ENCODE assay signal across 8 mouse cellular contexts in the genomic region with DNA sequence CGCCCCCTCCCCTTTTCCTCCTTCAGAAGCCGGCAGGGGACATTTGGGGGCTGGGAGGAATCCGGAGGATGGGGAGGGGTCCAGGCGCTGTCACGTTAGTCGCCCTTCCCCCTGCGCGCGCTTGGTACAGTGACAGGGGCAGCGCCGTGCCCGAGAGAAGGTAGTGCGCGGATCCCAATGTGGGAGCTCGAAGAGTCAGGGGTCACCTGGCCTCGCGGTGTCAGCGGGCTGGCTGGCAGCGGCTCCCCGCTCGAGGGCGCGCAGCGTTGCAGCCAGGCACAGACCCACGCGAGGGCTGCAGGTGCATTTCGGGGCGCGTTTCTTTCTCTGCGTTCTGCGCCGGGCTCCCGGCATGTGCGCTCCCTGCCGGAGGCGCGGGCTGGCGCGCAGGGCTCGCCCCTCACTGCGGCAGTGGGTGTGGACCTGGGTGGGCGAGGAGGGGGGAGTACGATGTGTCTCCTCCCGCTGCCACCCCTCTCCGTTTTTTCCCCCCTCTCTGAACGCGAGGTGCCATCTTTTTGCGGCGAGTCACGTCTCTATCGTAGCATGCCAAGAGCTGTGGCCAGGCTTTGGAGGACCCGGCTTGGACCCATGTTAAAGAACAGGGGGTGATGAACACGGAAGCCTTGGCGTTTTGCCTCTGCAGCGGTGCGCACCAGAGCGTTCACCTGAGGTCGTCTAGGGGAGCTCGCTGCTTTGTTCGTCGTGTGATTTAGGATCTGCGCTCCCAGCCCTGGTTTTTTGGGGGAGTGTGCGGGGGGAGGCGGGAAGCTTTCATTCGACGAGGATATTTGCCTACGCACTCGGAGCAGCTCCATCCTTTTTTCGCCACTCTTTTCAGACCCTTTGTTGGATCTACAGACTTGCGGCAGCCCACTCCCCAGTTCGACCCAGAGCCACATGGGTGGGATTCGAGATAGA. TPM values are rescaled to one million over a fixed set of nuclear protein-coding genes. Genes with fewer than 3 reads are reported as not detected.
DNase-seq lines count a peak whose midpoint lies in the region; ATAC-seq and TF ChIP-seq lines count a peak whose summit lies in the region.

No protein-coding gene starts in this region.

- H3K27ac ChIP-seq in intestine, postnatal 0 days (ENCODE audit: low read depth, low read length) = no peak overlapping the region
- H3K27ac ChIP-seq in limb, embryonic 10.5 days = no peak overlapping the region
- peak overlapping the region; percentile 99 for H3K27ac ChIP-seq in midbrain, postnatal 0 days (ENCODE audit: low read depth, low read length)

- peak; percentile 65 for DNase-seq in layer of hippocampus, adult 11-12 months (ENCODE audit: low spot score)
- DNase-seq in layer of hippocampus, adult 9-10 months (ENCODE audit: low spot score) = no peak
- DNase-seq in cerebellum, postnatal 10 days = peak; percentile 89 to 91
- DNase-seq in frontal cortex, postnatal 36 days (ENCODE audit: low spot score in 2 of 2) = peak; percentile 74 to 76
- DNase-seq in limb, embryonic 10.5 days (ENCODE audit: low spot score) = peak; percentile 60
- peak; percentile 87 for DNase-seq in midbrain, postnatal 0 days (ENCODE audit: low spot score)
- peak; percentile 4 to 21 for DNase-seq in thymus, postnatal 10 days (ENCODE audit: low spot score in 2 of 2)

- H3K9me3 ChIP-seq in intestine, postnatal 0 days (ENCODE audit: control insufficient read depth) = no peaks in the 10 kb centered on the region
- no peaks in the 10 kb centered on the region for H3K9me3 ChIP-seq in limb, embryonic 10.5 days (replicated peaks)
- H3K9me3 ChIP-seq in midbrain, postnatal 0 days (ENCODE audit: low read length) = no peaks in the 10 kb centered on the region

- peak; percentile 35 for TF ChIP-seq CTCF in intestine, postnatal 0 days (IDR thresholded peaks at IDR 0.05; ENCODE audit: low read depth)
- TF ChIP-seq CTCF in midbrain, postnatal 0 days (IDR thresholded peaks at IDR 0.05) = peak; percentile 59

- no peaks in the 10 kb centered on the region; the same call in 1 of the 2 replicates for H3K4me1 ChIP-seq in intestine, postnatal 0 days (replicated peaks; ENCODE audit: control insufficient read depth, insufficient read depth, low read length)
- H3K4me1 ChIP-seq in limb, embryonic 10.5 days = peaks cover 38% of the 10 kb centered on the region
- H3K4me1 ChIP-seq in midbrain, postnatal 0 days (ENCODE audit: insufficient read depth, low read length) = peaks cover 16% of the 10 kb centered on the region

- H3K9ac ChIP-seq in intestine, postnatal 0 days (ENCODE audit: low read depth, low read length) = no peak overlapping the region
- peak overlapping the region; percentile 98 for H3K9ac ChIP-seq in midbrain, postnatal 0 days (replicated peaks; ENCODE audit: low read length, poor library complexity, severe bottlenecking)

- H3K27me3 ChIP-seq in intestine, postnatal 0 days (replicated peaks; ENCODE audit: control insufficient read depth, insufficient read depth, low read length) = peaks cover 48% of the 10 kb centered on the region
- H3K27me3 ChIP-seq in limb, embryonic 10.5 days (ENCODE audit: low read depth, poor library complexity, severe bottlenecking) = peaks cover 87% of the 10 kb centered on the region
- no peaks in the 10 kb centered on the region for H3K27me3 ChIP-seq in midbrain, postnatal 0 days (ENCODE audit: insufficient read depth, low read length)

- under 1% methylated on average over 69 of the region's 72 CpGs for WGBS in intestine, postnatal 0 days
- WGBS in limb, embryonic 10.5 days = under 1% methylated on average over 68 of the region's 72 CpGs
- WGBS in midbrain, postnatal 0 days = 0% methylated on average over 62 of the region's 72 CpGs

- H3K4me3 ChIP-seq in intestine, postnatal 0 days (ENCODE audit: low read depth, low read length) = peak overlapping the region; percentile 65
- peak overlapping the region; percentile 69 for H3K4me3 ChIP-seq in limb, embryonic 10.5 days
- H3K4me3 ChIP-seq in midbrain, postnatal 0 days (ENCODE audit: low read depth, low read length) = peak overlapping the region; percentile 89

- no peak for ATAC-seq in intestine, postnatal 0 days
- peak; percentile 66 for ATAC-seq in midbrain, postnatal 0 days (ENCODE audit: low FRiP score)

- peak overlapping the region; percentile 99 for H3K4me2 ChIP-seq in intestine, postnatal 0 days (replicated peaks; ENCODE audit: low read depth)
- H3K4me2 ChIP-seq in midbrain, postnatal 0 days (ENCODE audit: low read depth, low read length, poor library complexity, severe bottlenecking) = peak overlapping the region; percentile 81

- H3K36me3 ChIP-seq in intestine, postnatal 0 days (ENCODE audit: control insufficient read depth, insufficient read depth) = no peaks in the 10 kb centered on the region
- H3K36me3 ChIP-seq in limb, embryonic 10.5 days = no peaks in the 10 kb centered on the region
- no peaks in the 10 kb centered on the region for H3K36me3 ChIP-seq in midbrain, postnatal 0 days (ENCODE audit: insufficient read depth, low read length)

RNA-seq across cellular contexts. Expression of gene Mapt, which starts 1.2 kb away (rescaled TPM):
- polyA plus RNA-seq in intestine, postnatal 0 days (2015; fragmentation: Nextera tagmentation; extraction: Ambion mirVana) = 9.1 and 9.2 TPM in 2 replicates
- 0.95 and 0.97 TPM in 2 replicates for polyA plus RNA-seq in limb, embryonic 10.5 days (2016; fragmentation: Nextera tagmentation; extraction: Ambion mirVana)
- 673 and 700 TPM in 2 replicates for total RNA-seq in midbrain, postnatal 0 days (2014; rRNA removed)
- polyA plus RNA-seq in midbrain, postnatal 0 days (2015; fragmentation: Nextera tagmentation; extraction: Ambion mirVana) = 1,369 and 1,377 TPM in 2 replicates

RNA-seq across cellular contexts. Expression of gene Sppl2c, which starts 46.3 kb away (rescaled TPM):
- not detected in 2 replicates for polyA plus RNA-seq in intestine, postnatal 0 days (2015; fragmentation: Nextera tagmentation; extraction: Ambion mirVana)
- not detected in 2 replicates for polyA plus RNA-seq in limb, embryonic 10.5 days (2016; fragmentation: Nextera tagmentation; extraction: Ambion mirVana)
- total RNA-seq in midbrain, postnatal 0 days (2014; rRNA removed) = not detected in 2 replicates
- polyA plus RNA-seq in midbrain, postnatal 0 days (2015; fragmentation: Nextera tagmentation; extraction: Ambion mirVana) = not detected in 2 replicates

Comparison
In these comparisons a context has a peak if more than half of its experiments do, and no peak if none do; other contexts are left out.
1. RNA of gene Mapt, which starts 1.2 kb away (polyA plus RNA-seq): 1,369 to 1,377 TPM in midbrain, postnatal 0 days; 9.1 to 9.2 TPM in intestine, postnatal 0 days and 0.95 to 0.97 TPM in limb, embryonic 10.5 days; every median in the first group is over 100 times any median in the second.
2. Peak in every context shown above with its lines, with median percentiles within 50 percentile points of each other: H3K4me3 ChIP-seq.